Mouse (Mus musculus) thymus, postnatal 14 days (tissue): ENCODE measurements at regions not wholly inside any gene's neighbourhood (a gene's known extent, or its start where the extent isn't known, plus 50 kb on each side); places are given as distances from the start of the nearest gene placed in this dataset.
A peak's percentile ranks its signal among the peaks of the same experiment; 100 is the strongest.

ENCODE experiments used
- DNase-seq: peaks from one replicate; pipeline ENCODE4 v3.0.0; 2021

GRCm38 (mm10) chr10:111111020-111111419 lies 53.5 kb upstream of the Osbpl8 start:
- DNase-seq: no peak

- peak; percentile 51 for DNase-seq
Measured at GRCm38 (mm10) chr10:111108658-111109633, 55.6 kb upstream of the Osbpl8 start.

- DNase-seq: no peak
Measured at GRCm38 (mm10) chr10:111107852-111108251, 56.7 kb upstream of the Osbpl8 start.

- DNase-seq: peak; percentile 85
Measured at GRCm38 (mm10) chr10:111107387-111107786, 57.2 kb upstream of the Osbpl8 start.

- DNase-seq: no peak
Measured at GRCm38 (mm10) chr10:111106411-111106810, 58.1 kb upstream of the Osbpl8 start.

- DNase-seq: no peak
Measured at GRCm38 (mm10) chr10:111105662-111106061, 58.9 kb upstream of the Osbpl8 start.

- no peak for DNase-seq
Measured at GRCm38 (mm10) chr10:111103512-111103911, 61.0 kb upstream of the Osbpl8 start.

GRCm38 (mm10) chr10:111103086-111103485 lies 61.5 kb upstream of the Osbpl8 start:
- DNase-seq: no peak

GRCm38 (mm10) chr10:111101901-111102761 lies 62.4 kb upstream of the Osbpl8 start:
- no peak for DNase-seq

GRCm38 (mm10) chr10:111099812-111100464 lies 64.6 kb upstream of the Osbpl8 start:
- peak; percentile 75 for DNase-seq

GRCm38 (mm10) chr10:111099059-111099811 lies 65.3 kb upstream of the Osbpl8 start:
- no peak for DNase-seq

- DNase-seq: no peak
Measured at GRCm38 (mm10) chr10:111097245-111097644, 67.3 kb upstream of the Osbpl8 start.

- no peak for DNase-seq
Measured at GRCm38 (mm10) chr10:111096811-111097210, 67.7 kb upstream of the Osbpl8 start.

- DNase-seq: no peak
Measured at GRCm38 (mm10) chr10:111094405-111094804, 70.1 kb upstream of the Osbpl8 start.

- no peak for DNase-seq
Measured at GRCm38 (mm10) chr10:111089382-111089781, 75.2 kb upstream of the Osbpl8 start.

- DNase-seq: peak; percentile 26
Measured at GRCm38 (mm10) chr10:111085561-111085960, 75.6 kb upstream of the Zdhhc17 start.

- DNase-seq: no peak
Measured at GRCm38 (mm10) chr10:111084267-111084780, 74.4 kb upstream of the Zdhhc17 start.

- no peak for DNase-seq
Measured at GRCm38 (mm10) chr10:111083861-111084260, 73.9 kb upstream of the Zdhhc17 start.

GRCm38 (mm10) chr10:111083338-111083737 lies 73.4 kb upstream of the Zdhhc17 start:
- DNase-seq: no peak

GRCm38 (mm10) chr10:111080322-111080721 lies 70.4 kb upstream of the Zdhhc17 start:
- DNase-seq: no peak

GRCm38 (mm10) chr10:111079051-111079450 lies 69.1 kb upstream of the Zdhhc17 start:
- no peak for DNase-seq

- no peak for DNase-seq
Measured at GRCm38 (mm10) chr10:111077632-111078031, 67.7 kb upstream of the Zdhhc17 start.
